Mouse (Mus musculus): ENCODE measurements at regions not wholly inside any gene's neighbourhood (a gene's known extent, or its start where the extent isn't known, plus 50 kb on each side); places are given as distances from the start of the nearest gene placed in this dataset.

GRCm38 (mm10) chr2:159645861-159646260, 688.1 kb downstream of the Gm826 start:
- no peak overlapping the region for H3K9ac ChIP-seq
- 63% methylated on average over 4 of the region's 4 CpGs for WGBS

GRCm38 (mm10) chr2:159646595-159646994, 687.4 kb downstream of the Gm826 start:
- no peak for ATAC-seq (ENCODE audit: low FRiP score, low read depth)
- no peaks in the 10 kb centered on the region for H3K27me3 ChIP-seq
- no peak overlapping the region for H3K9ac ChIP-seq
- no peak overlapping the region for H3K4me2 ChIP-seq (replicated peaks)
- H3K4me3 ChIP-seq, result no peak overlapping the region
- H3K4me1 ChIP-seq, result peaks cover 3% of the 10 kb centered on the region
- H3K36me3 ChIP-seq, result no peaks in the 10 kb centered on the region
- H3K27ac ChIP-seq, result no peak overlapping the region
- WGBS, result 69% methylated on average over 2 of the region's 2 CpGs
- no peaks in the 10 kb centered on the region for H3K9me3 ChIP-seq

More at GRCm38 (mm10) chr2:159645861-159646260, 688.1 kb downstream of the Gm826 start:
- Histone ChIP-seq H3K27ac (no peak overlapping the region), H3K4me3 (no peak overlapping the region), H3K36me3 (no peaks in the 10 kb centered on the region), H3K4me2 (replicated peaks) (no peak overlapping the region), H3K4me1 (no peaks in the 10 kb centered on the region), H3K27me3 (no peaks in the 10 kb centered on the region), H3K9me3 (no peaks in the 10 kb centered on the region)
- no peak for ATAC-seq (ENCODE audit: low FRiP score, low read depth)

- peak overlapping the region; percentile 16; the same call in 1 of the 2 replicates for H3K27ac ChIP-seq
- peaks cover 14% of the 10 kb centered on the region for H3K4me1 ChIP-seq
- H3K27me3 ChIP-seq, result no peaks in the 10 kb centered on the region
- H3K4me2 ChIP-seq (replicated peaks), result no peak overlapping the region
- 35% methylated on average over 3 of the region's 3 CpGs for WGBS
- H3K4me3 ChIP-seq, result no peak overlapping the region
- ATAC-seq (ENCODE audit: low FRiP score, low read depth), result peak; percentile 32; the same call in 1 of the 2 replicates
- H3K36me3 ChIP-seq, result no peaks in the 10 kb centered on the region
- H3K9me3 ChIP-seq, result no peaks in the 10 kb centered on the region
- no peak overlapping the region for H3K9ac ChIP-seq
Measured at GRCm38 (mm10) chr2:159652243-159652642, 681.7 kb downstream of the Gm826 start.

- H3K4me1 ChIP-seq, result peaks cover 14% of the 10 kb centered on the region; the same call in 1 of the 2 replicates
Measured at GRCm38 (mm10) chr2:159676845-159677244, 657.1 kb downstream of the Gm826 start.

GRCm38 (mm10) chr2:159680641-159681040, 653.3 kb downstream of the Gm826 start:
- 70% methylated on average over 1 of the region's 1 CpGs for WGBS
- Histone ChIP-seq H3K4me3 (no peak overlapping the region), H3K9ac (no peak overlapping the region)

More at GRCm38 (mm10) chr2:159676845-159677244, 657.1 kb downstream of the Gm826 start:
- 10% methylated on average over 3 of the region's 3 CpGs for WGBS
- no peak overlapping the region for H3K4me3 ChIP-seq
- H3K4me2 ChIP-seq (replicated peaks), result no peak overlapping the region
- H3K27ac ChIP-seq, result no peak overlapping the region
- no peaks in the 10 kb centered on the region for H3K27me3 ChIP-seq
- no peaks in the 10 kb centered on the region for H3K9me3 ChIP-seq
- ATAC-seq (ENCODE audit: low FRiP score, low read depth), result peak; percentile 28; the same call in 1 of the 2 replicates
- no peak overlapping the region for H3K9ac ChIP-seq
- no peaks in the 10 kb centered on the region for H3K36me3 ChIP-seq

GRCm38 (mm10) chr2:159703100-159703499, 630.9 kb downstream of the Gm826 start:
- H3K4me2 ChIP-seq (replicated peaks), result no peak overlapping the region
- H3K36me3 ChIP-seq, result no peaks in the 10 kb centered on the region
- H3K9me3 ChIP-seq, result peaks cover 12% of the 10 kb centered on the region
- H3K9ac ChIP-seq, result no peak overlapping the region
- H3K27ac ChIP-seq, result no peak overlapping the region
- no peaks in the 10 kb centered on the region for H3K27me3 ChIP-seq
- ATAC-seq (ENCODE audit: low FRiP score, low read depth), result no peak
- WGBS, result 84% methylated on average over 3 of the region's 3 CpGs
- H3K4me3 ChIP-seq, result no peak overlapping the region
- H3K4me1 ChIP-seq, result no peaks in the 10 kb centered on the region

More at GRCm38 (mm10) chr2:159680641-159681040, 653.3 kb downstream of the Gm826 start:
- Histone ChIP-seq H3K4me1 (peaks cover 14% of the 10 kb centered on the region; the same call in 1 of the 2 replicates), H3K4me2 (replicated peaks) (no peak overlapping the region), H3K27me3 (no peaks in the 10 kb centered on the region), H3K9me3 (no peaks in the 10 kb centered on the region), H3K27ac (no peak overlapping the region), H3K36me3 (no peaks in the 10 kb centered on the region)
- no peak for ATAC-seq (ENCODE audit: low FRiP score, low read depth)

GRCm38 (mm10) chr2:159708141-159708540, 625.8 kb downstream of the Gm826 start:
- H3K27me3 ChIP-seq, result 0 out of 2 replicates have a peak, but pooled peaks cover 3% of the 10 kb centered on the region
- no peaks in the 10 kb centered on the region for H3K36me3 ChIP-seq
- WGBS, result 82% methylated on average over 2 of the region's 2 CpGs
- H3K4me3 ChIP-seq, result no peak overlapping the region
- no peak overlapping the region for H3K9ac ChIP-seq
- no peak overlapping the region for H3K27ac ChIP-seq
- no peak overlapping the region for H3K4me2 ChIP-seq (replicated peaks)
- ATAC-seq (ENCODE audit: low FRiP score, low read depth), result no peak
- H3K4me1 ChIP-seq, result peaks cover 6% of the 10 kb centered on the region
- no peaks in the 10 kb centered on the region for H3K9me3 ChIP-seq

GRCm38 (mm10) chr2:159714633-159715032, 619.3 kb downstream of the Gm826 start:
- Histone ChIP-seq H3K4me1 (peaks cover 21% of the 10 kb centered on the region), H3K36me3 (no peaks in the 10 kb centered on the region), H3K4me3 (no peak overlapping the region), H3K9ac (no peak overlapping the region), H3K27me3 (0 out of 2 replicates have a peak, but pooled peaks cover 3% of the 10 kb centered on the region), H3K4me2 (replicated peaks) (no peak overlapping the region), H3K27ac (no peak overlapping the region), H3K9me3 (no peaks in the 10 kb centered on the region)
- whole genome bisulfite sequencing, result 15% methylated on average over 3 of the region's 3 CpGs
- ATAC-seq (ENCODE audit: low FRiP score, low read depth), result no peak

GRCm38 (mm10) chr2:159718738-159719137, 615.2 kb downstream of the Gm826 start:
- Histone ChIP-seq H3K9ac (no peak overlapping the region), H3K4me3 (no peak overlapping the region), H3K4me1 (peaks cover 10% of the 10 kb centered on the region), H3K36me3 (no peaks in the 10 kb centered on the region), H3K27me3 (no peaks in the 10 kb centered on the region), H3K4me2 (replicated peaks) (no peak overlapping the region), H3K27ac (no peak overlapping the region), H3K9me3 (no peaks in the 10 kb centered on the region)
- no peak for ATAC-seq (ENCODE audit: low FRiP score, low read depth)
- WGBS, result 56% methylated on average over 2 of the region's 2 CpGs

- Histone ChIP-seq H3K9ac (no peak overlapping the region), H3K9me3 (no peaks in the 10 kb centered on the region), H3K4me1 (peaks cover 5% of the 10 kb centered on the region), H3K27ac (no peak overlapping the region), H3K4me2 (replicated peaks) (0 out of 2 replicates have a peak overlapping the region, but pooled peaks have one; percentile 9), H3K27me3 (no peaks in the 10 kb centered on the region), H3K36me3 (no peaks in the 10 kb centered on the region), H3K4me3 (no peak overlapping the region)
- ATAC-seq (ENCODE audit: low FRiP score, low read depth), result peak; percentile 51; the same call in 1 of the 2 replicates
- WGBS, result 44% methylated on average over 7 of the region's 7 CpGs
Measured at GRCm38 (mm10) chr2:159725158-159726076, 608.5 kb downstream of the Gm826 start.

- Histone ChIP-seq H3K36me3 (no peaks in the 10 kb centered on the region), H3K4me2 (replicated peaks) (no peak overlapping the region), H3K9me3 (no peaks in the 10 kb centered on the region), H3K4me1 (peaks cover 5% of the 10 kb centered on the region), H3K27ac (no peak overlapping the region), H3K4me3 (no peak overlapping the region), H3K27me3 (no peaks in the 10 kb centered on the region), H3K9ac (no peak overlapping the region)
- ATAC-seq (ENCODE audit: low FRiP score, low read depth), result no peak; the same call in 1 of the 2 replicates
- WGBS, result 73% methylated on average over 3 of the region's 3 CpGs
Measured at GRCm38 (mm10) chr2:159729301-159729700, 604.7 kb downstream of the Gm826 start.

GRCm38 (mm10) chr2:159730221-159730620, 603.7 kb downstream of the Gm826 start:
- Histone ChIP-seq H3K9me3 (no peaks in the 10 kb centered on the region), H3K9ac (no peak overlapping the region), H3K27ac (no peak overlapping the region), H3K4me2 (replicated peaks) (no peak overlapping the region), H3K4me1 (peaks cover 3% of the 10 kb centered on the region), H3K36me3 (no peaks in the 10 kb centered on the region), H3K4me3 (no peak overlapping the region), H3K27me3 (no peaks in the 10 kb centered on the region)
- 64% methylated on average over 8 of the region's 8 CpGs for WGBS
- ATAC-seq (ENCODE audit: low FRiP score, low read depth), result no peak
